Mouse (Mus musculus): ENCODE results near the gene Dcaf8.
A peak's percentile ranks its signal among the peaks of the same experiment; 100 is the strongest.

The Dcaf8 gene

DNA sequence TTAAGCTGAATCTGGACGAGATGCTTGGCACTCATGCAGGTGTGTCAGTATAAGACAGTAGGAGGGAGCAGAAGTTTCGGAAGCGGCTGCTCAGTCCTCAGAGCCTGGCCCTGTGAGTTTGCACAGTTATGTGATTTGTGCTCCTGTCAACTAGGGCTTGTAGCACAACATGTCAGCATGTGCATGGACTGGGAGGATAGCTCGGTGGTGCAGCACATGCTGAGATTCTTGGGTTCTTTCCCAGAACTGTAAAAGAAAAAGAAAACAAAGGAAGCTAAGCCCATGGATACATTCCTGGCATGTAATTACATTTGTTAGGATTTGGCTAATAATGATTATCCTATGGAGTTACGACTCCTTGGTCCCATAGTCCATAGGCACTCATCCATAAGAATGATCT is 25.3 kb downstream of the Dcaf8 start:
- Histone ChIP-seq H3K9me3 (ENCODE audit: low read length) (no peaks in the 10 kb centered on the region), H3K4me1 (replicated peaks; ENCODE audit: low read depth, low read length) (peaks cover 7% of the 10 kb centered on the region; the same call in 1 of the 2 replicates), H3K4me3 (replicated peaks; ENCODE audit: low read length) (no peak overlapping the region), H3K27me3 (ENCODE audit: insufficient read depth, low read length) (no peaks in the 10 kb centered on the region), H3K36me3 (ENCODE audit: insufficient read depth, low read length) (peaks cover 88% of the 10 kb centered on the region)
- TF ChIP-seq CTCF (conservative IDR thresholded peaks at IDR 0.05; ENCODE audit: low read length), result no peak
- TF ChIP-seq POU5F1 (IDR thresholded peaks at IDR 0.05; ENCODE audit: borderline replicate concordance, low read length), result no peak
- TF ChIP-seq NANOG (IDR thresholded peaks at IDR 0.05; ENCODE audit: borderline replicate concordance, low read length), result no peak

DNA sequence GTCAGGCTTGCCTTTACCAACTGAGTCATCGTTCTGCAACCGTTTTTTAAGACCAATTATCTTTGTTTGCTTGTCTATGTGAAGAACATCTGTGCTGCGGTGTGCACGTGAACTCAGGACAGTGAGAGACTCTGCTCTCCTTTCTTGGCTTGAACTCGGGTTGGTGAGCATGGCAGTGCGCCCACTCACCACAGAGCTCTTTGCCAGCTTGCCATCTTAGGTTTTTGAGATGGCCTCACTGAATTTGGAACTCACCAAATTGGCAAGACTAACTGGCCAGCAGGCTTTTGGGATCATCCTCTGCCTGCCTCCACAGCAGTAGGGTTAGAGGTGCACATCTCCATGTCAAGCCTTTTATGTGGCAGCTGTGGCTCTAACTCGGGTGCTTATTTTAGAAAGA is 29.9 kb downstream of the Dcaf8 start:
- Histone ChIP-seq H3K36me3 (ENCODE audit: insufficient read depth, low read length) (peaks cover 83% of the 10 kb centered on the region), H3K4me1 (replicated peaks; ENCODE audit: low read depth, low read length) (peaks cover 3% of the 10 kb centered on the region), H3K9me3 (ENCODE audit: low read length) (no peaks in the 10 kb centered on the region), H3K27me3 (ENCODE audit: insufficient read depth, low read length) (no peaks in the 10 kb centered on the region), H3K4me3 (replicated peaks; ENCODE audit: low read length) (no peak overlapping the region)
- TF ChIP-seq CTCF (conservative IDR thresholded peaks at IDR 0.05; ENCODE audit: low read length), result no peak
- TF ChIP-seq POU5F1 (IDR thresholded peaks at IDR 0.05; ENCODE audit: borderline replicate concordance, low read length), result no peak
- no peak for TF ChIP-seq NANOG (IDR thresholded peaks at IDR 0.05; ENCODE audit: borderline replicate concordance, low read length)

DNA sequence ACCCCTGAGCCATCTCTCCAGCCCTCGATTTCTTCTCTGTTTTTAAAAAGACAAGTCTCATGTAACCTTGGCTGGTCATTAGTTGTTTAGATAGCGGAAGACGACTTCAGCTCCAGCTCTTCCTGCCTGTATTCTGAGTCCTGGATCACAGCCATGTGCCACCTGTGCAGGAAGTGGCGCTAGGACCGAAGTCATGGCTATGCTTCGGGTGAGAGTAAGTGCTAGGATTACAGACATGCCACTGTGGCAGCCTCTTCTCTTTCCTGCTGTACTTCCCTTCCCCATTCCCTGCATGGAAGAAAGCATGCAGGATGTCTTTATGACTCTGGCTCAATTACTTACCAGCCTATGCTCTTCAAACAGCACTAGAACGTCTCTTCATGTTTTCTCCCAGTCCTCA is 31.2 kb downstream of the Dcaf8 start:
- peaks cover 2% of the 10 kb centered on the region for H3K9me3 ChIP-seq (ENCODE audit: low read length)
- H3K4me1 ChIP-seq (replicated peaks; ENCODE audit: low read depth, low read length), result peaks cover 4% of the 10 kb centered on the region
- H3K36me3 ChIP-seq (ENCODE audit: insufficient read depth, low read length), result peaks cover 73% of the 10 kb centered on the region
- no peaks in the 10 kb centered on the region for H3K27me3 ChIP-seq (ENCODE audit: insufficient read depth, low read length)
- no peak for TF ChIP-seq POU5F1 (IDR thresholded peaks at IDR 0.05; ENCODE audit: borderline replicate concordance, low read length)
- no peak for TF ChIP-seq NANOG (IDR thresholded peaks at IDR 0.05; ENCODE audit: borderline replicate concordance, low read length)
- no peak for TF ChIP-seq CTCF (conservative IDR thresholded peaks at IDR 0.05; ENCODE audit: low read length)
- H3K4me3 ChIP-seq (replicated peaks; ENCODE audit: low read length), result no peak overlapping the region

- peaks cover 4% of the 10 kb centered on the region for H3K4me1 ChIP-seq (replicated peaks; ENCODE audit: low read depth, low read length)
- H3K4me3 ChIP-seq (replicated peaks; ENCODE audit: low read length), result no peak overlapping the region
- H3K36me3 ChIP-seq (ENCODE audit: insufficient read depth, low read length), result peaks cover 71% of the 10 kb centered on the region
- TF ChIP-seq NANOG (IDR thresholded peaks at IDR 0.05; ENCODE audit: borderline replicate concordance, low read length) (no peak), CTCF (conservative IDR thresholded peaks at IDR 0.05; ENCODE audit: low read length) (no peak), POU5F1 (IDR thresholded peaks at IDR 0.05; ENCODE audit: borderline replicate concordance, low read length) (no peak)
- H3K9me3 ChIP-seq (ENCODE audit: low read length), result peaks cover 16% of the 10 kb centered on the region
- H3K27me3 ChIP-seq (ENCODE audit: insufficient read depth, low read length), result no peaks in the 10 kb centered on the region
Observed at GRCm38 (mm10) chr1:172180881-172181280, 33.0 kb downstream of the Dcaf8 start.

- peaks cover 74% of the 10 kb centered on the region for H3K36me3 ChIP-seq (ENCODE audit: insufficient read depth, low read length)
- no peak overlapping the region for H3K4me3 ChIP-seq (replicated peaks; ENCODE audit: low read length)
- no peak for TF ChIP-seq CTCF (conservative IDR thresholded peaks at IDR 0.05; ENCODE audit: low read length)
- no peak for TF ChIP-seq POU5F1 (IDR thresholded peaks at IDR 0.05; ENCODE audit: borderline replicate concordance, low read length)
- no peak for TF ChIP-seq NANOG (IDR thresholded peaks at IDR 0.05; ENCODE audit: borderline replicate concordance, low read length)
- H3K9me3 ChIP-seq (ENCODE audit: low read length), result peaks cover 25% of the 10 kb centered on the region
- no peaks in the 10 kb centered on the region for H3K27me3 ChIP-seq (ENCODE audit: insufficient read depth, low read length)
- peaks cover 4% of the 10 kb centered on the region for H3K4me1 ChIP-seq (replicated peaks; ENCODE audit: low read depth, low read length)
Observed at GRCm38 (mm10) chr1:172181777-172182176, 33.9 kb downstream of the Dcaf8 start.

DNA sequence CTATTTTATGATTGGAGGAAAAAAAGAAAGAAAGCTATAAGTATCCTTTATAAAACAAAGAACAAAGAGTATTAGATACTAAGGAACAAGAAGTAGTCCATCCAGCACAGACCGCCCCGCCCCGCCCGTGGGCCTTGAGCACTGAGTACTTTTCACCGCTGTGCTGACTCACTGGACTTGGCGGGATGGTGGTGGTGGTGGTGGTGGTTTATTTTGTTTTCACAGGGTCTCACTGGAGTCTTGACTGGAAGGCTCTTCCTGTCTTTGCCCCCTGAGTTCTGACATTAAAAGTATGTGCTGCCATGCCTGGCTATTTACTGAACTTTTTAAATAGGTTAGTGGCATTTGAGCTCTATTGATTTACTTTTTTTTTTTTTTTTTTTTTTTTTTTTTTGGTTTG is 35.2 kb downstream of the Dcaf8 start:
- peaks cover 4% of the 10 kb centered on the region for H3K4me1 ChIP-seq (replicated peaks; ENCODE audit: low read depth, low read length)
- no peaks in the 10 kb centered on the region for H3K27me3 ChIP-seq (ENCODE audit: insufficient read depth, low read length)
- H3K4me3 ChIP-seq (replicated peaks; ENCODE audit: low read length), result no peak overlapping the region
- peaks cover 31% of the 10 kb centered on the region for H3K9me3 ChIP-seq (ENCODE audit: low read length)
- peaks cover 78% of the 10 kb centered on the region for H3K36me3 ChIP-seq (ENCODE audit: insufficient read depth, low read length)
- TF ChIP-seq NANOG (IDR thresholded peaks at IDR 0.05; ENCODE audit: borderline replicate concordance, low read length), result no peak
- TF ChIP-seq CTCF (conservative IDR thresholded peaks at IDR 0.05; ENCODE audit: low read length), result no peak
- TF ChIP-seq POU5F1 (IDR thresholded peaks at IDR 0.05; ENCODE audit: borderline replicate concordance, low read length), result no peak

DNA sequence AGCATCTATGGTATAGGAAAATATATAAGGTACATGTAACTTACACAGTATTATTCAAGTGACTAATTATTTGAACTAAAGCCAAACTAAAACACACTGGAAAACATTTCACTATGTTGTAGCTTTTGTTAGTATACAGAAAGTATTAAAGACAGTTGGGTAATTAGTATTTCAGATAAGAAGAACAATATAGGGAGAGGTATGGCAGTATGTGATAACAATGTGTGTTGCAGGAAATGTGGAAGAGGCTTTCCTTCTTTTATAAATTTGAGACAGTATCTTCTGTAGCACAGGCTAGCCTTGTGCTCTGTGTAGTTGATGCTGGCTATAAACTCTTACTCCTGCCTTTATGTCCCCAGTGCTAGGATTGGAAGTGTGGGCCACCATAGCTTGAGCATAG is 36.0 kb downstream of the Dcaf8 start:
- H3K9me3 ChIP-seq (ENCODE audit: low read length), result peaks cover 31% of the 10 kb centered on the region
- peaks cover 4% of the 10 kb centered on the region for H3K4me1 ChIP-seq (replicated peaks; ENCODE audit: low read depth, low read length)
- TF ChIP-seq CTCF (conservative IDR thresholded peaks at IDR 0.05; ENCODE audit: low read length) (no peak), NANOG (IDR thresholded peaks at IDR 0.05; ENCODE audit: borderline replicate concordance, low read length) (no peak), POU5F1 (IDR thresholded peaks at IDR 0.05; ENCODE audit: borderline replicate concordance, low read length) (no peak)
- no peaks in the 10 kb centered on the region for H3K27me3 ChIP-seq (ENCODE audit: insufficient read depth, low read length)
- no peak overlapping the region for H3K4me3 ChIP-seq (replicated peaks; ENCODE audit: low read length)
- peaks cover 85% of the 10 kb centered on the region for H3K36me3 ChIP-seq (ENCODE audit: insufficient read depth, low read length)

- Histone ChIP-seq H3K9me3 (ENCODE audit: low read length) (peaks cover 44% of the 10 kb centered on the region), H3K27me3 (ENCODE audit: insufficient read depth, low read length) (no peaks in the 10 kb centered on the region), H3K4me3 (replicated peaks; ENCODE audit: low read length) (no peak overlapping the region), H3K36me3 (ENCODE audit: insufficient read depth, low read length) (peaks cover 86% of the 10 kb centered on the region), H3K4me1 (replicated peaks; ENCODE audit: low read depth, low read length) (peaks cover 4% of the 10 kb centered on the region)
- no peak for TF ChIP-seq NANOG (IDR thresholded peaks at IDR 0.05; ENCODE audit: borderline replicate concordance, low read length)
- TF ChIP-seq CTCF (conservative IDR thresholded peaks at IDR 0.05; ENCODE audit: low read length), result peak; percentile 16; the same call in 1 of the 2 replicates
- no peak for TF ChIP-seq POU5F1 (IDR thresholded peaks at IDR 0.05; ENCODE audit: borderline replicate concordance, low read length)
Observed at GRCm38 (mm10) chr1:172186401-172187289, 38.8 kb downstream of the Dcaf8 start.

All from E14TG2a.4 (cell line).